Mouse (Mus musculus): ENCODE measurements at regions not wholly inside any gene's neighbourhood (a gene's known extent, or its start where the extent isn't known, plus 50 kb on each side); places are given as distances from the start of the nearest gene placed in this dataset.
A peak's percentile ranks its signal among the peaks of the same experiment; 100 is the strongest.

DNA sequence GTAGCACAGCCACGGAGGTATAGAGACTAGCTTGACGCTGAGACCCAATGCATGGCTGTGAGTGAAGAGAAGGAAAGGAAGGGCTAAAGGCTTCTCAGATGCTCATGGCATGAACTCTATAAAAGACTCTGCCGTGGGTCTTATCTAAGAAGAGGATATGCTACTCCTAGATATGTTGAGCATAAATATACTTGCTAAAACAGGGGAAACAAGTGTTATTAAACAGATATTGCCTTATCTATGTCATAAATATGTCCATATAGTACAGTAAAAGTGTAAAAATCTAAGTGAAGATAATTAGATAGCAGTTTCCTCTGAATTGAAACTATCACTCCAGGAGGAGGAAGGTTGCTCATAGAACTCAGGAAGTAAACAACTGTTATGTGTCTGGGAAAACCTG, 128.2 kb upstream of the Cep162 start:
- ATAC-seq, result no peak
- WGBS, result 91% methylated on average over 3 of the region's 3 CpGs
- no peaks in the 10 kb centered on the region for H3K27me3 ChIP-seq

DNA sequence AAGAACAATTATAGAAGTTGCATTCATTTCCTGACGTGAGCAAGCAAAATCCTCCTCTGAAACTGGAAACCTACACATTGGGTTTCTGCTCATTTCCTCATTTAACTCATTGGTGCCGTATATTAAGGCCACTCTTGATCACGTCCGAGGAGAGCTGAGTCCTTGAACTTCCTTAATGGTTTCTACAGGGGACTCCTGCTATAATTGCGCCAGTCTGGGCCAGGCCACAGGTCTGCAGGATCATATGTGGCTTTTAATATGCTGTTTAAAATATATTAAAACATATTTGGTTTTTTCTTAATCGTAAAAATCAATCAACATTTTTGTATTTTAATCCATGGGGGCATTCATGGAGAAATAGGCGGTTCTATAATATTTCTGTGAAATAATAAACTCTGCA, 122.6 kb upstream of the Cep162 start:
- Histone ChIP-seq H3K27ac (no peak overlapping the region), H3K9me3 (replicated peaks) (no peaks in the 10 kb centered on the region), H3K27me3 (no peaks in the 10 kb centered on the region), H3K36me3 (ENCODE audit: poor library complexity, severe bottlenecking) (no peaks in the 10 kb centered on the region), H3K4me3 (no peak overlapping the region), H3K4me2 (no peak overlapping the region), H3K9ac (no peak overlapping the region), H3K4me1 (no peaks in the 10 kb centered on the region)
- WGBS, result 85% methylated on average over 7 of the region's 7 CpGs
- ATAC-seq, result no peak

More for the DNA sequence above, 128.2 kb upstream of the Cep162 start:
- Histone ChIP-seq H3K27ac (no peak overlapping the region), H3K4me1 (no peaks in the 10 kb centered on the region), H3K9me3 (replicated peaks) (no peaks in the 10 kb centered on the region), H3K36me3 (ENCODE audit: poor library complexity, severe bottlenecking) (no peaks in the 10 kb centered on the region), H3K9ac (no peak overlapping the region), H3K4me3 (no peak overlapping the region), H3K4me2 (no peak overlapping the region)

DNA sequence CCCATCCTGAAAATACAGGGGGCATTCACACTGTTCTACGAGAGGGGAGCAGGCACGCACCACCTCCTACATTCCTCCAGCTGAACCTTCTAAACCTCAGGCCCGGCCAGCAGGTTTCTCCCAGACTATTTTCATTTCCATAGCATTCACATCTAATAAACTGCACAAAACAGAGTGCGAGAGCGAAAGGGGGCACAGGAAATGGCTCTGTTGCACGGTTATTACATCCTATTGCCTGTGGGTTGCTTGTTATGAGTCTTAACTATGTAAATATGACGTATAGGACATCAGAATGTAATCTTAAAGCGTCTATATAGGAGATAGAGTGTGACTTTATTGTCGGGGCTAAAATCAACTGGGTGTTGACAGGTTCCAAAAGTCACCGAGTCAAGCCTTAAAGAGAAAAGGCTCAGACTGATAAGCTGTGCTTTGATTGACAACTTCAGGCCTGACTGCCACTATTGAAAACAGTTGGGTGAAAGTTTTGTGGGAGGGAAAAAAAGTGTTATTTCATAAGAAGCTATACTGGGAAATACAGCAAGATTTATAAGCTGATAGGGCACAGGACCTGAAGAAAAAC, 121.5 kb upstream of the Cep162 start:
- no peak overlapping the region for H3K9ac ChIP-seq
- H3K4me2 ChIP-seq, result no peak overlapping the region
- no peaks in the 10 kb centered on the region for H3K27me3 ChIP-seq
- no peaks in the 10 kb centered on the region for H3K9me3 ChIP-seq (replicated peaks)
- ATAC-seq, result no peak
- no peaks in the 10 kb centered on the region for H3K36me3 ChIP-seq (ENCODE audit: poor library complexity, severe bottlenecking)
- WGBS, result 84% methylated on average over 10 of the region's 10 CpGs
- H3K27ac ChIP-seq, result no peak overlapping the region
- H3K4me3 ChIP-seq, result no peak overlapping the region
- no peaks in the 10 kb centered on the region for H3K4me1 ChIP-seq

DNA sequence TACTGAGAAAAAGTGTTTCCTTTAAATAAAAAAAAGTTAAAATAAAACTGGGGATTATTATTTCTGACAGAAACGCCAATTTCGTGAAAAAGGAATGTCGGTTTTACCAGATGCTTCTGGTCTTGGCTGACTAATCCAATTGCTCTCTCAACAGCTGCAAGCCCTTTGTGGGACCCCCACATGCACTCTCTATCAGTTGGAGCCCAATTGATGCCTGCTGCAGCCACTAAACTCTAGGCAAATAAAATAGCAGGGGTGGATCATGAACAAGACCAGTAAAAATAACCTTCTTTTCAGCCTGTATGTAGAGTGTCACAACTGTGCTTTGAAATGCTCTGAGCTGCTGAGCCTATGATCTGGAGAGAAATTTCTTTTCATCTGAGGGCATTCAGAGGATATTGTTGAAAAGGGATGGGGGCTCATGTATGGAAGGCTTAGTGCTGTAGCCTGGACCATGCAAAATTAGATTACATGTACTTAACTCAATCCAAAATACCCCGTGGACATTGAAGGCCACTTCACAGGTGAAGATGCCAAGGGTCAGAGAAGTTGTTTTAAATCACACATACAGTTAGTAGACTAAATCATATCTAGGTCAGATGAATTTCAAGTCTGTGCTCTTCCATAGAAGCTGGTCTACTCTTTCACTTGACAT, 117.0 kb upstream of the Cep162 start:
- 0 out of 2 replicates have a peak, but pooled peaks have one; percentile 27 for ATAC-seq
- WGBS, result 44% methylated on average over 4 of the region's 4 CpGs
- no peak overlapping the region for H3K27ac ChIP-seq
- no peak overlapping the region for H3K4me2 ChIP-seq
- no peaks in the 10 kb centered on the region for H3K36me3 ChIP-seq (ENCODE audit: poor library complexity, severe bottlenecking)
- no peaks in the 10 kb centered on the region for H3K9me3 ChIP-seq (replicated peaks)
- no peaks in the 10 kb centered on the region for H3K27me3 ChIP-seq
- no peak overlapping the region for H3K9ac ChIP-seq
- H3K4me3 ChIP-seq, result no peak overlapping the region
- no peaks in the 10 kb centered on the region for H3K4me1 ChIP-seq

DNA sequence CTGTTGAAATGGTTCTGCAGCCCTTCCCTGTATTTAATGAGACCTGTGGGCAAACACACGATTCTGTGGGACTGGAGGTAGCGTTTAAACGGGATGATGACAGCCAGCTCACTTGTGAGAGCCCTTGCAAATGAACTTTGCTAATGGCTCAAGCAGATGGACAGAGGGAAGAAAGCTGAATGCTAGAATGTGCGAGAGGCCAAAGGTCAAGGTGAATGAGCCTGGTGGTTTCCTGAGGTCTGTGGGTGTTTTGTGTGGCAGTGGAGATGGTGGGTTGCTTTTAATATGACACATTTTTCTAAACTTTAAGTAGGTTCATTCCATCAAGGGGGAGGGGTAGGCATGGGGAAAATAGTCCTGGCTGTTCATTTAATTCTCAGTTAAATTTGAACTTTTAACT, 113.7 kb upstream of the Cep162 start:
- Histone ChIP-seq H3K27me3 (no peaks in the 10 kb centered on the region), H3K9ac (no peak overlapping the region), H3K9me3 (replicated peaks) (no peaks in the 10 kb centered on the region), H3K4me3 (no peak overlapping the region), H3K36me3 (ENCODE audit: poor library complexity, severe bottlenecking) (no peaks in the 10 kb centered on the region), H3K4me1 (no peaks in the 10 kb centered on the region), H3K27ac (no peak overlapping the region), H3K4me2 (no peak overlapping the region)
- no peak for ATAC-seq
- 58% methylated on average over 4 of the region's 4 CpGs for WGBS

DNA sequence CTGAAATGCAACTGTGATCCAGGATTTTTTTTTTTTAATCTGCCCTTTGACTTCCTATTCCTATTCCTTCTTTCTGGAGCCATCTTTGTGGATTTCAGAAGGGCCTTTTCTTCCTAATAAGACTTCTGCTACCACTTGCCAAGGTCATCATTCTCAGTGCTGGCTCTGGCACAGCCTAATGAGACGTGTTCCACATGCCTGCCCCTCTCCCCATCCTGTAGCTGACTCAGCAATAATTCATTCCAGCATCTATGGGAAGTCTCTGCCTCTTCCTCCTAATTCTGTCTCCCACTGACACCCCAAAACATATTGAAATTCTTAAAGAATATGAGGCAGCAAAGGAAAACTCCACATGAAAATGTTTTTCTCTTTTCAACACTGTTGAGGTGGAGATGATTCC, 91.7 kb upstream of the Cep162 start:
- Histone ChIP-seq H3K4me2 (no peak overlapping the region), H3K27me3 (no peaks in the 10 kb centered on the region), H3K4me1 (0 out of 2 replicates have a peak, but pooled peaks cover 3% of the 10 kb centered on the region), H3K36me3 (ENCODE audit: poor library complexity, severe bottlenecking) (no peaks in the 10 kb centered on the region), H3K9me3 (replicated peaks) (no peaks in the 10 kb centered on the region), H3K9ac (no peak overlapping the region), H3K4me3 (no peak overlapping the region), H3K27ac (no peak overlapping the region)
- ATAC-seq, result no peak
- WGBS, result 67% methylated on average over 1 of the region's 1 CpGs

DNA sequence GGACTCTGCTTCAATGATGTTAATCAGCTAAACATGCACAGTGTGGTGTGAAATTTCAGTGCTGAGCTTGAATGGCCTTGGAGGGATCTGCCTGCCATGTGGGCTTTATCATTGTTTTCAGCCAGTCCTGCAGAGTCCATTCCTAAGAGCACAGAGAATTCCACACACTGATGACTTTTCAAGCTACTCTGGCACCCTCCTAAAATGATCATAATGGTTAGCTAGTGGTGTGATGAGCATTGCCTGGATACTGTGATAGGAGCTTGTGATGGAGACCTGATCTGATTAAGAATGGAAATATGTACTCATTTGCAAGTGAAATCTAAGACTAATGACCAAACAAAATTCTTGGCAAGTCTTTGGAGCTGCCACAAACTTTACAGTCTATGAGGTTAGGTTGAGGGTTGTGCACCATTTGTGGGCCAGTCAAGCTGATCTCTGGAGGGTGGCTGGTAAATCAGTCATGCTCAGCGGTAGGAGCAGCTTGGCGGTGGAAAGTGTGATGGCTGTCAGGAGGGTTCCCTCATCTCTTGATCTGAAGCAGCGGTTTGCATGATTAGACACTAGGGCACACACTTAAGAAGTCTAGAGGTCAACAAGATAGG, 91.0 kb upstream of the Cep162 start:
- ATAC-seq, result peak; percentile 36; the same call in 1 of the 2 replicates

DNA sequence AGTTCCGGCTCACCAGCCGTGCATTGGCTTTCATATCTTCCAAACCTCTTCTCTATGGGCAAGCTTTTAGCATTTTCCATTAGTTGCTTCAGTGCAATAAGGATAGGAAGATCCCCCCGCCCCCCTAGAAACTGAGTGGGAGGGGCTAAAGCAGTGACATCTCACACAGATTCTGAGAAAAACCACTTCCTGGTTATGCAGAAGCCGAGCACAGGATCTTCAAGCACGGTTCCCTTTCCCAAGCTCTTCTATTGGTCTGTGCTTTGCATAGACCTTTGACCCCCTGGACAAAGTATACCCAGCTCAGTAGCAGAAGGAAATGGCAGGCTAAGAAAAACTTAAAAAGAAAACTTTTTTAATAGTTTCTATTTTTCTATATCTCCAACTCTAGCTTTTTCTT, 86.1 kb upstream of the Cep162 start:
- Histone ChIP-seq H3K27me3 (no peaks in the 10 kb centered on the region), H3K9ac (no peak overlapping the region), H3K9me3 (replicated peaks) (no peaks in the 10 kb centered on the region), H3K4me2 (no peak overlapping the region), H3K27ac (no peak overlapping the region), H3K36me3 (ENCODE audit: poor library complexity, severe bottlenecking) (no peaks in the 10 kb centered on the region), H3K4me1 (0 out of 2 replicates have a peak, but pooled peaks cover 3% of the 10 kb centered on the region), H3K4me3 (no peak overlapping the region)
- WGBS, result 89% methylated on average over 5 of the region's 5 CpGs
- ATAC-seq, result no peak

More for the DNA sequence above, 91.0 kb upstream of the Cep162 start:
- Histone ChIP-seq H3K36me3 (ENCODE audit: poor library complexity, severe bottlenecking) (no peaks in the 10 kb centered on the region), H3K4me1 (0 out of 2 replicates have a peak, but pooled peaks cover 3% of the 10 kb centered on the region), H3K9me3 (replicated peaks) (no peaks in the 10 kb centered on the region), H3K27ac (no peak overlapping the region), H3K27me3 (no peaks in the 10 kb centered on the region), H3K9ac (no peak overlapping the region), H3K4me2 (no peak overlapping the region), H3K4me3 (no peak overlapping the region)
- WGBS, result 70% methylated on average over 3 of the region's 3 CpGs

DNA sequence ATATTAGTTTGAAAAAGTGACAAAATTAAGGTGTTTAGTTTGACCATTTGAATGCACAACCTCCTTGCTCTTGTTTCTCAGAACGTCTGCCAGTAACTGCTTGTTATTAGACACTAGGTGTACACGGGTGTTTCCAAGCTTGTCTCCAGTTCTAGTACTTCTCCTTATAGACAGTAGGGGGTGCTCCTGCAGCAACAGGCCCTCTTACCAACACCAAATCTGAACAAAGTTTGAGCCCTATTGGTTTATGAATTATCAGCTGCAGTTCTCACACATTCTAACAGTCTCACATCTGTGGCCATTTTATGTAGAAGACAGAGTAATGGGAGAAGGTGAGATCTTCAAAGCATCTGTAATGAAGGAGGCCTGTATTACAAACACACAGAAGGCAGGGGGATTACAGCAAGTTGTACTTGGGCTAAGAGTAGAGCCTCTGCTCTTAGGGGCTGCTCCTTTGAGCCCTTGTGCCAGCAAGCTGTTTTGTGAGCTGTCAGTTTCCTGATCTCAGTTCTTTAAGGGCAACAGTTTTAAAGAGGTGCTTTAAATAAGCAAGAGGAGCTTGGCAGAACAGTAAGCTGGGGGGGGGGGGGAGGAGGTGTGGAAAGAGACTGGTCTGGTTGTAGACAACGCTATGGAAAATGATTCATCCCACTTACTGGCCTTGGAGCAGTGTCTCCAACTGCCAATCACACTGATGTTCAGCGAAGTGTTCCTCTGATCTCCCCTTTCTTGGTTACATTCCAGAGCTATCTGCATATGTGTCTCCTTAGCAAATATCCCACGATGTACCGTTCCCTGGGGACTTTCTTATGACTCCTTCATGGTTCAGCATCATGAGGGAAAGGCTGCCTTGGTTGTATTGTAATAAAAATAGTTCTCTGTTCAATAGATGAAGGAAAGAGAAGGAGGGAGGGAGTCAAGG, 71.3 kb upstream of the Cep162 start:
- 64% methylated on average over 6 of the region's 6 CpGs for WGBS
- Histone ChIP-seq H3K27me3 (no peaks in the 10 kb centered on the region), H3K4me3 (no peak overlapping the region), H3K27ac (no peak overlapping the region), H3K4me1 (no peaks in the 10 kb centered on the region), H3K36me3 (ENCODE audit: poor library complexity, severe bottlenecking) (no peaks in the 10 kb centered on the region), H3K9me3 (replicated peaks) (no peaks in the 10 kb centered on the region), H3K4me2 (no peak overlapping the region), H3K9ac (no peak overlapping the region)
- ATAC-seq, result no peak

DNA sequence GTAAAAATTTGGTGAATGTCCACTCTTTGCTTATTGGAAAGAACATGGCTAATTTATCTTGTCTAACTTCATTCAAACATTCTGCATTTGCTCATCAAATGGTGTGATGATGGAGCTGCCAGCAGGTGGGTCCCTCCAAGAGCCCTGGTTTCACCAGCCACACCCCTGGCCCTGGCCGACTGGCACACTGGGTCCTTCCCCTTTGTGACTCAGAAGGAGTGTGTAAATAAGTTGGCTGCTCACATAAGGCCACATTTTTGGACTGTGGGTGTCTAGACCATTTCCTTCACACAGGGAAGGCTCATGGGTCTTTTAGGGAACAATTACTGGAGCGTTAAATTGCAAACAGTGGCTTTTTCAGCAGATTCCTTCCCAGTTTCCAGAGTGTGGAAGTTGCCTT, 68.4 kb upstream of the Cep162 start:
- no peaks in the 10 kb centered on the region for H3K9me3 ChIP-seq (replicated peaks)
- H3K9ac ChIP-seq, result no peak overlapping the region
- H3K27ac ChIP-seq, result no peak overlapping the region
- WGBS, result 71% methylated on average over 2 of the region's 2 CpGs
- H3K27me3 ChIP-seq, result no peaks in the 10 kb centered on the region
- H3K4me2 ChIP-seq, result no peak overlapping the region
- H3K4me3 ChIP-seq, result no peak overlapping the region
- H3K36me3 ChIP-seq (ENCODE audit: poor library complexity, severe bottlenecking), result no peaks in the 10 kb centered on the region
- ATAC-seq, result no peak
- no peaks in the 10 kb centered on the region for H3K4me1 ChIP-seq

DNA sequence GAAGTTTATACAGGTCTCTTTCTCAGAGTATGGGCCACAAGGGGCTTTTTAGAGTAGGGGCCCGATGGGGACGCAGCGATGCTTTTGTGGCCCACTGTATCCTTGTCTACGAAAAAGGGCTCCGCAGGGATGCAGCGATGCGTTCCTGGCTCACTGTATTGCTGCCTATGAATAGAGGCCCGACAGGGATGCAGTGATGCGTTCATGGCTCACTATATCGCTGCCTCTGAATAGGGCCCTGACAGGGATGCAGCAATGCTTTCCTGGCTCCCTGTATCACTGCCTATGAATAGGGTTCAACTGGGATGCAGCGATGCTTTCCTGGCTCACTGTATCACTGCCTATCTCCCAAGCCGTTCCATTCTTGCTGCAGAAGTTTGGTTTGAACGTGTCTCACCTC, 65.4 kb upstream of the Cep162 start:
- H3K27me3 ChIP-seq, result no peaks in the 10 kb centered on the region
- H3K4me1 ChIP-seq, result no peaks in the 10 kb centered on the region
- H3K4me2 ChIP-seq, result 0 out of 2 replicates have a peak overlapping the region, but pooled peaks have one; percentile 10
- no peaks in the 10 kb centered on the region for H3K9me3 ChIP-seq (replicated peaks)
- no peak overlapping the region for H3K27ac ChIP-seq
- peak; percentile 50; the same call in 1 of the 2 replicates for ATAC-seq
- WGBS, result 61% methylated on average over 13 of the region's 13 CpGs
- H3K4me3 ChIP-seq, result no peak overlapping the region
- H3K9ac ChIP-seq, result no peak overlapping the region
- H3K36me3 ChIP-seq (ENCODE audit: poor library complexity, severe bottlenecking), result no peaks in the 10 kb centered on the region

DNA sequence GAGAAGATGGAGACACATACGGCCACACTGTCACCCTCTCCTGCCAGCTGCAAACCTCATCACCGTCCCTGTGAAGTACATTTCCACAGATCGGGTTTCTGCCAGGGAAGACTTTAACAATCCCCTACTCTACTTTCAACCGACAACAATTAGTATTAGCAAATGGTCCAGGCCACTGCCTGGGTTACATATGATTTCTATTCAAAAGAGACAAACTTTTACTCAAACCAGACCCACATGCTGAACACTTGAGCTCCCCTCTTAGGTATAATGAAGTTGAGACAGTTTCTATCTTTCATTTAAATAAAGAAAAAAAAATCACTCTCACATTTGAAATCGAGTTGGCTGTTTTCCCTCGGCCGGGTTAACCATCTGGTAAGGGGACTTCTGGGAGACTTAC, 63.4 kb upstream of the Cep162 start:
- no peak overlapping the region for H3K9ac ChIP-seq
- no peak overlapping the region for H3K27ac ChIP-seq
- no peaks in the 10 kb centered on the region for H3K36me3 ChIP-seq (ENCODE audit: poor library complexity, severe bottlenecking)
- no peaks in the 10 kb centered on the region for H3K27me3 ChIP-seq
- no peaks in the 10 kb centered on the region for H3K9me3 ChIP-seq (replicated peaks)
- H3K4me3 ChIP-seq, result no peak overlapping the region
- no peak for ATAC-seq
- H3K4me1 ChIP-seq, result no peaks in the 10 kb centered on the region
- 84% methylated on average over 7 of the region's 7 CpGs for WGBS
- no peak overlapping the region for H3K4me2 ChIP-seq

Measured in forebrain, embryonic 13.5 days (tissue).